Comparison of ENCODE assay signal across 25 mouse cellular contexts in genomic region chr12:75365621-75366124, GRCm38 (mm10). TPM values are rescaled to one million over a fixed set of nuclear protein-coding genes. Genes with fewer than 3 reads are reported as not detected.
DNase-seq lines count a peak whose midpoint lies in the region; ATAC-seq and TF ChIP-seq lines count a peak whose summit lies in the region.
"Had no signal": no experiment of that assay in that cellular context is flagged by ENCODE, and none has a peak within 500 bp of the region (broad histone marks: within the 10 kb centered on the region; RNA-seq: fewer than 3 reads in every experiment).

No protein-coding gene starts in this region.

- no peaks in the 10 kb centered on the region for H3K27me3 ChIP-seq in heart, embryonic 15.5 days
- H3K27me3 ChIP-seq in lung, embryonic 16.5 days (ENCODE audit: control insufficient read depth, insufficient read depth, low read depth, low read length): no peaks in the 10 kb centered on the region
- H3K27me3 ChIP-seq: embryonic facial prominence, embryonic 13.5 days; forebrain, embryonic 13.5 days; hindbrain, embryonic 12.5 days had no signal

- H3K9me3 ChIP-seq in heart, embryonic 15.5 days (replicated peaks): no peaks in the 10 kb centered on the region
- H3K9me3 ChIP-seq in lung, embryonic 16.5 days (ENCODE audit: control insufficient read depth, low read length): no peaks in the 10 kb centered on the region
- H3K9me3 ChIP-seq: embryonic facial prominence, embryonic 13.5 days; forebrain, embryonic 13.5 days; hindbrain, embryonic 12.5 days had no signal

- peaks cover 9% of the 10 kb centered on the region for H3K4me1 ChIP-seq in heart, embryonic 15.5 days (replicated peaks)
- no peaks in the 10 kb centered on the region for H3K4me1 ChIP-seq in lung, embryonic 16.5 days (replicated peaks; ENCODE audit: control insufficient read depth, insufficient read depth, low read length)
- H3K4me1 ChIP-seq in lung, adult 2 months (ENCODE audit: control insufficient read depth, insufficient read depth, low read length): peaks cover 18% of the 10 kb centered on the region
- peaks cover 13% of the 10 kb centered on the region for H3K4me1 ChIP-seq in brown adipose tissue, adult 24 weeks (ENCODE audit: control insufficient read depth, insufficient read depth, insufficient read length, low read length)
- H3K4me1 ChIP-seq: embryonic facial prominence, embryonic 13.5 days; forebrain, embryonic 13.5 days; hindbrain, embryonic 12.5 days had no signal

- H3K4me3 ChIP-seq in heart, embryonic 15.5 days: no peak overlapping the region
- no peak overlapping the region for H3K4me3 ChIP-seq in lung, embryonic 16.5 days (ENCODE audit: low read length)
- H3K4me3 ChIP-seq in lung, adult 2 months (replicated peaks; ENCODE audit: extremely low read depth, low read depth, low read length): no peak overlapping the region
- H3K4me3 ChIP-seq in brown adipose tissue, adult 24 weeks (ENCODE audit: insufficient read depth, low read depth, low read length): no peak overlapping the region
- H3K4me3 ChIP-seq: embryonic facial prominence, embryonic 13.5 days; forebrain, embryonic 13.5 days; hindbrain, embryonic 12.5 days had no signal

- WGBS in heart, embryonic 15.5 days: 72% methylated on average over 14 of the region's 14 CpGs
- WGBS in lung, embryonic 16.5 days: 78% methylated on average over 14 of the region's 14 CpGs
- 60% methylated on average over 14 of the region's 14 CpGs for WGBS in lung, adult 2 months

- no peak for TF ChIP-seq POLR2A in lung, adult 2 months (IDR thresholded peaks at IDR 0.05; ENCODE audit: borderline replicate concordance, extremely low read depth, low read depth, low read length)

- no peak overlapping the region for H3K9ac ChIP-seq in heart, embryonic 15.5 days
- no peak overlapping the region for H3K9ac ChIP-seq in lung, embryonic 16.5 days (ENCODE audit: low read length)
- H3K9ac ChIP-seq: embryonic facial prominence, embryonic 13.5 days; forebrain, embryonic 13.5 days; forebrain, postnatal 0 days; hindbrain, embryonic 12.5 days had no signal

- no peak overlapping the region for H3K4me2 ChIP-seq in heart, embryonic 15.5 days
- no peak overlapping the region for H3K4me2 ChIP-seq in lung, embryonic 16.5 days (ENCODE audit: low read depth, low read length)
- H3K4me2 ChIP-seq: embryonic facial prominence, embryonic 13.5 days; forebrain, embryonic 13.5 days; heart, embryonic 11.5 days; hindbrain, embryonic 12.5 days had no signal

- DNase-seq in gastrocnemius, postnatal 14 days: peak; percentile 24
- no peak for DNase-seq in gastrocnemius, postnatal 36 days
- no peak for DNase-seq in heart, postnatal 4 days
- DNase-seq in lung, adult 2 months: no peak
- no peak for DNase-seq in adrenal gland, adult 2 months
- DNase-seq: adrenal gland, postnatal 14 days; cerebellum, adult 18-20 months; cerebellum, adult 9-11 months; cerebellum, postnatal 36 days; forebrain, postnatal 0 days had no signal

- no peaks in the 10 kb centered on the region for H3K36me3 ChIP-seq in heart, embryonic 15.5 days
- H3K36me3 ChIP-seq in lung, embryonic 16.5 days (ENCODE audit: control insufficient read depth, insufficient read depth, low read length): no peaks in the 10 kb centered on the region
- H3K36me3 ChIP-seq: embryonic facial prominence, embryonic 13.5 days; hindbrain, embryonic 12.5 days had no signal

- intact Hi-C loops in gastrocnemius, postnatal 14 days (cut with DNase I; ENCODE audit: low total_unique reads): no loop called here
- intact Hi-C loops in gastrocnemius, postnatal 36 days (cut with DNase I): no loop called here

- no peak for TF ChIP-seq CTCF in lung, adult 2 months (IDR thresholded peaks at IDR 0.05; ENCODE audit: insufficient read depth, low read length)

- H3K27ac ChIP-seq in heart, embryonic 15.5 days: peak overlapping the region; percentile 39; the same call in 1 of the 2 replicates
- no peak overlapping the region for H3K27ac ChIP-seq in lung, embryonic 16.5 days (ENCODE audit: low read length)
- H3K27ac ChIP-seq in brown adipose tissue, adult 24 weeks (replicated peaks; ENCODE audit: low read depth, low read length): peak overlapping the region; percentile 49
- H3K27ac ChIP-seq: embryonic facial prominence, embryonic 13.5 days; forebrain, embryonic 13.5 days; hindbrain, embryonic 12.5 days had no signal

- ATAC-seq in heart, embryonic 15.5 days (replicated peaks; ENCODE audit: insufficient number of reproducible peaks, insufficient read depth, low FRiP score, low read depth): no peak
- ATAC-seq in lung, embryonic 16.5 days (ENCODE audit: low read depth): 0 out of 2 replicates have a peak, but pooled peaks have one; percentile 4
- ATAC-seq: forebrain, embryonic 13.5 days; forebrain, postnatal 0 days; hindbrain, embryonic 16.5 days; inflammation-experienced regulatory T-cells, adult 6 months; intestine, postnatal 0 days had no signal

RNA-seq across cellular contexts. Expression of gene Gphb5, which starts 50.9 kb away (rescaled TPM):
- total RNA-seq in gastrocnemius, postnatal 14 days (2021): not detected
- not detected for total RNA-seq in gastrocnemius, postnatal 36 days (2021)
- polyA plus RNA-seq in heart, embryonic 15.5 days (2015; fragmentation: Nextera tagmentation; extraction: Ambion mirVana): not detected in 2 replicates
- total RNA-seq in heart, postnatal 4 days (2021): not detected
- 0.13 TPM in 1 of 2 replicates, not detected in the other for polyA plus RNA-seq in lung, embryonic 16.5 days (2015; fragmentation: Nextera tagmentation; extraction: Ambion mirVana)
- polyA plus RNA-seq in lung, adult 2 months (2012; rRNA removed): not detected in 2 replicates
- not detected in 2 replicates for polyA plus RNA-seq in brown adipose tissue, adult 24 weeks (2012; ENCODE audit: insufficient read depth, insufficient read length, missing spikeins)
- total RNA-seq in adrenal gland, adult 2 months (2021): not detected
- polyA plus RNA-seq in adrenal gland, adult 2 months (2012; rRNA removed): not detected in 2 replicates
- total RNA-seq: adrenal gland, postnatal 14 days; forebrain, postnatal 0 days; gastrocnemius, adult 18-20 months; heart, postnatal 25 days; MEL had no signal
- polyA plus RNA-seq: C2C12; embryonic facial prominence, embryonic 13.5 days; forebrain, embryonic 13.5 days; forebrain, postnatal 0 days; gonadal fat pad, adult 2 months; heart, embryonic 11.5 days; hindbrain, embryonic 12.5 days; hindbrain, embryonic 16.5 days; inflammation-experienced regulatory T-cells, adult 6 months; intestine, postnatal 0 days had no signal

RNA-seq across cellular contexts. Expression of gene Rhoj, which starts 57.6 kb away (rescaled TPM):
- total RNA-seq in gastrocnemius, postnatal 14 days (2021): 10 to 100 TPM; 29.8 to 32.6 TPM
- total RNA-seq in gastrocnemius, postnatal 36 days (2021): 10 to 100 TPM; 13.2 to 17.6 TPM
- polyA plus RNA-seq in heart, embryonic 15.5 days (2015; fragmentation: Nextera tagmentation; extraction: Ambion mirVana): 50.6 and 50.7 TPM in 2 replicates
- 10 to 100 TPM; 42.7 to 43.7 TPM for total RNA-seq in heart, postnatal 4 days (2021)
- 66.0 and 69.7 TPM in 2 replicates for polyA plus RNA-seq in lung, embryonic 16.5 days (2015; fragmentation: Nextera tagmentation; extraction: Ambion mirVana)
- polyA plus RNA-seq in lung, adult 2 months (2012; rRNA removed): 84.9 and 92.2 TPM in 2 replicates
- polyA plus RNA-seq in brown adipose tissue, adult 24 weeks (2012; ENCODE audit: insufficient read depth, insufficient read length, missing spikeins): 14.4 and 16.0 TPM in 2 replicates
- 10 to 100 TPM; 13.8 to 20.3 TPM for total RNA-seq in adrenal gland, adult 2 months (2021)
- 17.6 and 21.5 TPM in 2 replicates for polyA plus RNA-seq in adrenal gland, adult 2 months (2012; rRNA removed)
- total RNA-seq: MEL had no signal
